Mouse (Mus musculus) layer of hippocampus, adult 9-10 months (tissue): ENCODE measurements at regions not wholly inside any gene's neighbourhood (a gene's known extent, or its start where the extent isn't known, plus 50 kb on each side); places are given as distances from the start of the nearest gene placed in this dataset.
A peak's percentile ranks its signal among the peaks of the same experiment; 100 is the strongest.
"Not testable (repeated sequence)": the region's sequence is repeated elsewhere in the genome, so short reads cannot be mapped to it uniquely, and the experiment has no call there.

Experiments
- DNase-seq: peaks from one replicate; pipeline ENCODE4 v3.0.0; 2022; ENCODE audit warnings: low spot score

GRCm38 (mm10) chr16:12516834-12517685 is 533.1 kb downstream of the Shisa9 start:
- DNase-seq = no peak

- no peak for DNase-seq
Observed at GRCm38 (mm10) chr16:12518264-12518663, 534.4 kb downstream of the Shisa9 start.

GRCm38 (mm10) chr16:12521711-12522476 is 538.0 kb downstream of the Shisa9 start:
- no peak for DNase-seq

- DNase-seq = no peak
Observed at GRCm38 (mm10) chr16:12548462-12548861, 561.0 kb upstream of the Ercc4 start.

GRCm38 (mm10) chr16:12588889-12589288 is 520.6 kb upstream of the Ercc4 start:
- no peak for DNase-seq

GRCm38 (mm10) chr16:12608259-12608658 is 501.2 kb upstream of the Ercc4 start:
- DNase-seq = no peak

- DNase-seq = no peak
Observed at GRCm38 (mm10) chr16:12611106-12611505, 498.4 kb upstream of the Ercc4 start.

- DNase-seq = no peak
Observed at GRCm38 (mm10) chr16:12617781-12618180, 491.7 kb upstream of the Ercc4 start.

GRCm38 (mm10) chr16:12632533-12632932 is 477.0 kb upstream of the Ercc4 start:
- DNase-seq = no peak

- DNase-seq = peak; percentile 8
Observed at GRCm38 (mm10) chr16:12638971-12639640, 470.4 kb upstream of the Ercc4 start.

GRCm38 (mm10) chr16:12643053-12643452 is 466.4 kb upstream of the Ercc4 start:
- no peak for DNase-seq

- DNase-seq = no peak
Observed at GRCm38 (mm10) chr16:12644621-12645020, 464.9 kb upstream of the Ercc4 start.

- no peak for DNase-seq
Observed at GRCm38 (mm10) chr16:12652180-12652579, 457.3 kb upstream of the Ercc4 start.

GRCm38 (mm10) chr16:12673656-12674055 is 435.8 kb upstream of the Ercc4 start:
- not testable (repeated sequence) for DNase-seq

- no peak for DNase-seq
Observed at GRCm38 (mm10) chr16:12681474-12681873, 428.0 kb upstream of the Ercc4 start.

- DNase-seq = no peak
Observed at GRCm38 (mm10) chr16:12685816-12686215, 423.7 kb upstream of the Ercc4 start.

- no peak for DNase-seq
Observed at GRCm38 (mm10) chr16:12691776-12692175, 417.7 kb upstream of the Ercc4 start.

GRCm38 (mm10) chr16:12692739-12693292 is 416.7 kb upstream of the Ercc4 start:
- DNase-seq = no peak

GRCm38 (mm10) chr16:12693346-12693745 is 416.1 kb upstream of the Ercc4 start:
- no peak for DNase-seq

- no peak for DNase-seq
Observed at GRCm38 (mm10) chr16:12694646-12695045, 414.8 kb upstream of the Ercc4 start.

- DNase-seq = no peak
Observed at GRCm38 (mm10) chr16:12696939-12697621, 412.4 kb upstream of the Ercc4 start.

GRCm38 (mm10) chr16:12699557-12699956 is 409.9 kb upstream of the Ercc4 start:
- DNase-seq = no peak
